Mouse (Mus musculus) right cerebral cortex, postnatal 25 days (tissue): ENCODE data around the gene Gm14434.
"Not testable (repeated sequence)": the region's sequence is repeated elsewhere in the genome, so short reads cannot be mapped to it uniquely, and the experiment has no call there.

ENCODE experiments used
- DNase-seq: peaks from one replicate; pipeline ENCODE4 v3.0.0; 2022

The Gm14434 gene

DNA sequence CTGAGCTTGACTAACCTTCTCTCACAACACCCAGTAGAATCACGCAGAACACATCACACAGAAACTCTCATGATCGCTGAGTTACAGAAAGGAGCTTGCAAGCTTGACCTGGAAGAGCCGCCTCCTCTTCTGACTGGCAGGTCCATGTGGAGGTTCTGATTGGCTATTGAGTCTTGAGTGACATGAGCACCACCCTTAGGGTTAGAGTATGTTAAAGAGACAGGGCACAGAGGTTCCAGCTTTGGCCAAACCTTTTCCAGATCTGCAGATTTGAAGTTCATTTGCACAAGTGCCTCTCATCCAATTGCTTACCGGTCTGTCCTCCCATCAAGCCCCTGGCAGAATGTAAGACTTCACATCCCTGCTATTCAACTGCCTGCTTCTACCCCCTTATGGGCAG lies at the start of gene Gm14434:
TSS of gene Gm14434 (minus strand) at position 101 of the 400 bp plus-strand sequence.
- DNase-seq = not testable (repeated sequence)

DNA sequence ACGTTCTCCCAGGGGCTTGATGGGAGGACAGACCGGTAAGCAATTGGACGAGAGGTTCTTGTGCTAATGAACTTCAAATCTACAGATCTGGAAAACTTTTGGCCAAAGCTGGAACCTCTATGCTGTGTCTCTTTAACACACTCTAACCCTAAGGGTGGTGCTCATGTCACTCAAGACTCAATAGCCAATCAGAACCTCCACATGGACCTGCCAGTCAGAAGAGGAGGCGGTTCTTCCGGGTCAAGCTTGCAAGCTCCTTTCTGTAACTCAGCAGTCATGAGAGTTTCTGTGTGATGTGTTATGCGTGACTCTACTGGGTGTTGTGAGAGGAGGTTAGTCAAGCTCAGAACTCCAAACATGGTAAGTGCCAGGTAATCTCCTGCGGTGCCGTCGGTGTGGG lies 34.2 kb upstream of the Gm14434 start, which contains the start of gene Zfp967:
TSS of gene Zfp967 (plus strand) at position 301 of the 400 bp plus-strand sequence.
- not testable (repeated sequence) for DNase-seq

DNA sequence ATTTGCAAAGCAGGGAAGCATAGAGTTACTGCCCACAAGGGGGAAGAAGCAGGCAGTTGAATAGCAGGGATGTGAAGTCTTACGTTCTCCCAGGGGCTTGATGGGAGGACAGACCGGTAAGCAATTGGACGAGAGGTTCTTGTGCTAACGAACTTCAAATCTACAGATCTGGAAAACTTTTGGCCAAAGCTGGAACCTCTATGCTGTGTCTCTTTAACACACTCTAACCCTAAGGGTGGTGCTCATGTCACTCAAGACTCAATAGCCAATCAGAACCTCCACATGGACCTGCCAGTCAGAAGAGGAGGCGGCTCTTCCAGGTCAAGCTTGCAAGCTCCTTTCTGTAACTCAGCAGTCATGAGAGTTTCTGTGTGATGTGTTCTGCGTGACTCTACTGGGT lies 63.3 kb downstream of the Gm14434 start, which contains the start of gene Gm14435:
TSS of gene Gm14435 (plus strand) at position 301 of the 400 bp plus-strand sequence.
- DNase-seq = not testable (repeated sequence)
